Mouse (Mus musculus): ENCODE data around the gene Tkt.

- TF ChIP-seq POLR2A (IDR thresholded peaks at IDR 0.05; ENCODE audit: extremely low read depth, insufficient read depth, low read length): peak; percentile 94
- TF ChIP-seq CTCF (IDR thresholded peaks at IDR 0.05; ENCODE audit: low read depth, low read length): no peak
Observed at GRCm38 (mm10) chr14:30548965-30549776, 1.0 kb downstream of the Tkt start.

Measured in liver, adult 2 months (tissue).